27 mouse cellular contexts compared by ENCODE assay signal in genomic region chr13:103745688-103746087, GRCm38 (mm10). TPM values are rescaled to one million over a fixed set of nuclear protein-coding genes. Genes with fewer than 3 reads are reported as not detected.
DNase-seq lines count a peak whose midpoint lies in the region; ATAC-seq lines count a peak whose summit lies in the region.
"Had no signal": no experiment of that assay in that cellular context is flagged by ENCODE, and none has a peak within 500 bp of the region (broad histone marks: within the 10 kb centered on the region; RNA-seq: fewer than 3 reads in every experiment).

No protein-coding gene starts in this region.

- H3K27ac ChIP-seq in forebrain, embryonic 14.5 days (ENCODE audit: low read depth, low read length), result no peak overlapping the region
- no peak overlapping the region for H3K27ac ChIP-seq in forebrain, embryonic 10.5 days
- H3K27ac ChIP-seq: embryonic facial prominence, embryonic 13.5 days; embryonic facial prominence, embryonic 15.5 days; forebrain, embryonic 15.5 days had no signal

- H3K4me3 ChIP-seq in forebrain, embryonic 14.5 days (ENCODE audit: low read depth, low read length), result no peak overlapping the region
- no peak overlapping the region for H3K4me3 ChIP-seq in forebrain, embryonic 10.5 days
- H3K4me3 ChIP-seq: embryonic facial prominence, embryonic 13.5 days; embryonic facial prominence, embryonic 15.5 days; erythroblast, embryonic 14.5 days; forebrain, embryonic 15.5 days had no signal

- H3K36me3 ChIP-seq in forebrain, embryonic 14.5 days (ENCODE audit: control insufficient read depth, insufficient read depth, low read length), result peaks cover 74% of the 10 kb centered on the region
- peaks cover 99% of the 10 kb centered on the region for H3K36me3 ChIP-seq in forebrain, embryonic 10.5 days (replicated peaks)

- no peaks in the 10 kb centered on the region for H3K27me3 ChIP-seq in forebrain, embryonic 14.5 days (replicated peaks; ENCODE audit: control insufficient read depth, insufficient read depth, low read length)
- no peaks in the 10 kb centered on the region for H3K27me3 ChIP-seq in forebrain, embryonic 10.5 days (ENCODE audit: poor library complexity, severe bottlenecking)
- H3K27me3 ChIP-seq: CH12.LX; embryonic facial prominence, embryonic 13.5 days; embryonic facial prominence, embryonic 15.5 days; forebrain, embryonic 15.5 days; Patski had no signal

- H3K4me2 ChIP-seq in forebrain, embryonic 14.5 days (ENCODE audit: low read length), result no peak overlapping the region
- H3K4me2 ChIP-seq: embryonic facial prominence, embryonic 13.5 days; embryonic facial prominence, embryonic 15.5 days; forebrain, embryonic 15.5 days had no signal

- no peaks in the 10 kb centered on the region for H3K4me1 ChIP-seq in forebrain, embryonic 14.5 days (ENCODE audit: control insufficient read depth, insufficient read depth, low read length)
- H3K4me1 ChIP-seq in forebrain, embryonic 10.5 days, result no peaks in the 10 kb centered on the region
- H3K4me1 ChIP-seq: embryonic facial prominence, embryonic 13.5 days; embryonic facial prominence, embryonic 15.5 days; forebrain, embryonic 15.5 days had no signal

- 98% methylated on average over 2 of the region's 2 CpGs for WGBS in forebrain, embryonic 14.5 days
- 94% methylated on average over 2 of the region's 2 CpGs for WGBS in forebrain, embryonic 10.5 days

- H3K9ac ChIP-seq in forebrain, embryonic 14.5 days (ENCODE audit: low read length), result no peak overlapping the region
- H3K9ac ChIP-seq: embryonic facial prominence, embryonic 13.5 days; embryonic facial prominence, embryonic 15.5 days; forebrain, embryonic 15.5 days had no signal

- H3K9me3 ChIP-seq in forebrain, embryonic 14.5 days (replicated peaks; ENCODE audit: control insufficient read depth, low read length), result no peaks in the 10 kb centered on the region
- no peaks in the 10 kb centered on the region for H3K9me3 ChIP-seq in forebrain, embryonic 10.5 days
- H3K9me3 ChIP-seq: embryonic facial prominence, embryonic 13.5 days; embryonic facial prominence, embryonic 15.5 days; forebrain, embryonic 15.5 days; G1E had no signal

- peak; percentile 4 for DNase-seq in forebrain, embryonic 14.5 days (ENCODE audit: low spot score)
- DNase-seq in forebrain, embryonic 10.5 days (ENCODE audit: extremely low spot score, low spot score), result no peak
- no peak for DNase-seq in frontal cortex, postnatal 10 days (ENCODE audit: low spot score in 2 of 2)
- DNase-seq in layer of hippocampus, adult 9-11 months, result peak; percentile 45
- DNase-seq in layer of hippocampus, adult 9-10 months (ENCODE audit: low spot score), result no peak
- DNase-seq in telencephalon, adult 2 months (ENCODE audit: low read depth, low spot score), result peak; percentile 31
- no peak for DNase-seq in adrenal gland, postnatal 25 days
- DNase-seq: adrenal gland, adult 8-10 months; adrenal gland, postnatal 14 days; B cell, adult 2 months; cerebellum, adult 11 months; cerebellum, adult 18-20 months; cerebellum, adult 8-10 months; cerebellum, adult 9-11 months; cerebellum, postnatal 14 days; cerebellum, postnatal 36 days; embryo, embryonic 11 days had no signal

- no peak for ATAC-seq in forebrain, embryonic 14.5 days
- peak; percentile 60; the same call in 1 of the 2 replicates for ATAC-seq in frontal cortex, adult (ENCODE audit: low TSS enrichment)
- ATAC-seq: activated CD4-positive, CD25-positive, alpha-beta regulatory T cell, adult 4 months; CD4-positive, CD25-positive, alpha-beta regulatory T cell, adult 4 months; forebrain, embryonic 15.5 days; Patski had no signal

RNA-seq across cellular contexts. Expression of gene Srek1, which starts 28.7 kb away (rescaled TPM):
- 48.1 and 67.4 TPM in 2 replicates for polyA plus RNA-seq in forebrain, embryonic 14.5 days (2014; fragmentation: Nextera tagmentation; extraction: Ambion mirVana)
- polyA plus RNA-seq in forebrain, embryonic 10.5 days (2016; fragmentation: Nextera tagmentation; extraction: Ambion mirVana), result 91.9 and 93.7 TPM in 2 replicates
- 82.5 and 90.5 TPM in 2 replicates for total RNA-seq in adrenal gland, postnatal 25 days (2021)

Comparison
In these comparisons a context has a peak if more than half of its experiments do, and no peak if none do; other contexts are left out.
1. DNase-seq: peak in forebrain, embryonic 14.5 days (single experiment), layer of hippocampus, adult 9-11 months (single experiment) and telencephalon, adult 2 months (single experiment); none in forebrain, embryonic 10.5 days (single experiment), frontal cortex, postnatal 10 days (0 of 2), layer of hippocampus, adult 9-10 months (single experiment) and adrenal gland, postnatal 25 days (single experiment).